Mouse (Mus musculus): ENCODE data around the gene Ring1. TPM values are rescaled to one million over a fixed set of nuclear protein-coding genes. Genes with fewer than 3 reads are reported as not detected.

The Ring1 gene
- polyA plus RNA-seq (2012; rRNA removed) (54.0 and 81.7 TPM in 2 replicates), polyA plus RNA-seq (2014; fragmentation: Nextera tagmentation; extraction: Ambion mirVana) (7.0 and 8.4 TPM in 2 replicates)

GRCm38 (mm10) chr17:34024317-34024821 is at the start of gene Ring1:
Ring1 (minus strand) TSS chr17:34024680.
- peak within 1 kb of the TSS; percentile 91 for H3K4me3 ChIP-seq (replicated peaks; ENCODE audit: low read length)
- H3K9me3 ChIP-seq (ENCODE audit: control insufficient read depth, low read length): no peaks in the 10 kb centered on the region
- TF ChIP-seq POLR2A (IDR thresholded peaks at IDR 0.05; ENCODE audit: borderline replicate concordance, extremely low read depth, insufficient read depth, insufficient read length): peak; percentile 82; the same call in 1 of the 2 replicates
- H3K27ac ChIP-seq (replicated peaks; ENCODE audit: low read depth, low read length): peak within 1 kb of the TSS; percentile 92
- ATAC-seq (ENCODE audit: low FRiP score, low read depth) (peak; percentile 83), DNase-seq (ENCODE audit: low spot score) (peak; percentile 82)
- peak within 1 kb of the TSS; percentile 89 for H3K9ac ChIP-seq (ENCODE audit: low read depth, low read length, severe bottlenecking)
- peaks cover 27% of the 10 kb centered on the region for H3K4me1 ChIP-seq (ENCODE audit: control insufficient read depth, insufficient read depth, low read length)
- H3K27me3 ChIP-seq (ENCODE audit: control insufficient read depth, insufficient read depth, low read length): no peaks in the 10 kb centered on the region
- peaks cover 35% of the 10 kb centered on the region for H3K36me3 ChIP-seq (ENCODE audit: control insufficient read depth, insufficient read depth, low read length)
- peak within 1 kb of the TSS; percentile 94 for H3K4me2 ChIP-seq (replicated peaks; ENCODE audit: low read depth, low read length, severe bottlenecking)
- WGBS: 0% methylated on average over 19 of the region's 58 CpGs

GRCm38 (mm10) chr17:34072091-34072490 is 47.6 kb upstream of the Ring1 start:
- H3K4me1 ChIP-seq (ENCODE audit: control insufficient read depth, insufficient read depth, low read length): no peaks in the 10 kb centered on the region; the same call in 1 of the 2 replicates
- ATAC-seq (ENCODE audit: low FRiP score, low read depth) (no peak), DNase-seq (ENCODE audit: low spot score) (no peak)
- TF ChIP-seq POLR2A (IDR thresholded peaks at IDR 0.05; ENCODE audit: borderline replicate concordance, extremely low read depth, insufficient read depth, insufficient read length): no peak
- H3K9ac ChIP-seq (ENCODE audit: low read depth, low read length, severe bottlenecking): no peak overlapping the region
- H3K4me2 ChIP-seq (replicated peaks; ENCODE audit: low read depth, low read length, severe bottlenecking): no peak overlapping the region
- H3K27me3 ChIP-seq (ENCODE audit: control insufficient read depth, insufficient read depth, low read length): peaks cover 15% of the 10 kb centered on the region
- WGBS: 72% methylated on average over 5 of the region's 5 CpGs
- no peak overlapping the region for H3K27ac ChIP-seq (replicated peaks; ENCODE audit: low read depth, low read length)
- no peaks in the 10 kb centered on the region for H3K9me3 ChIP-seq (ENCODE audit: control insufficient read depth, low read length)
- no peaks in the 10 kb centered on the region for H3K36me3 ChIP-seq (ENCODE audit: control insufficient read depth, insufficient read depth, low read length)
- no peak overlapping the region for H3K4me3 ChIP-seq (replicated peaks; ENCODE audit: low read length)

DNA sequence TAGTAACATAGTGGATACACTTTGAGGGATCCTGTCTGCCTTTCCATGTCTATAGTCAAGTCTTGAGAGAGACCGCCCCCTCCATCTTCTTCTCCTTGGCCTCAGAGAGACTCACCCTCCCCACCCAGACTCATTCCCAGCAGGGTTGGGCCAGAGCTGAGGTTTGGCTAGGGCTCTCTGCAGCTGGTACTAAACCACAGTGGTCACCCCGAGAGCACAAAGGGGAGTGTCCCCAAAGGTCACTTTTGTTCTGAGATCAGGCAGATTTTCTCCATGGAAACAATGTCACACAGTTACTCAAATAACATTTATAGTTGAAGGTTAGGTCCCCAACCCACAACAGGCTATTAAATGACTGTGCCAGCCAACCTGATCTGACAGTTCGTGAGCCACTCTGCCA is 44.4 kb upstream of the Ring1 start:
- Histone ChIP-seq H3K36me3 (ENCODE audit: control insufficient read depth, insufficient read depth, low read length) (no peaks in the 10 kb centered on the region), H3K9ac (ENCODE audit: low read depth, low read length, severe bottlenecking) (no peak overlapping the region), H3K4me2 (replicated peaks; ENCODE audit: low read depth, low read length, severe bottlenecking) (no peak overlapping the region), H3K9me3 (ENCODE audit: control insufficient read depth, low read length) (no peaks in the 10 kb centered on the region), H3K4me1 (ENCODE audit: control insufficient read depth, insufficient read depth, low read length) (no peaks in the 10 kb centered on the region), H3K27me3 (ENCODE audit: control insufficient read depth, insufficient read depth, low read length) (no peaks in the 10 kb centered on the region), H3K27ac (replicated peaks; ENCODE audit: low read depth, low read length) (no peak overlapping the region), H3K4me3 (replicated peaks; ENCODE audit: low read length) (no peak overlapping the region)
- DNase-seq (ENCODE audit: low spot score): no peak
- ATAC-seq (ENCODE audit: low FRiP score, low read depth): no peak
- TF ChIP-seq POLR2A (IDR thresholded peaks at IDR 0.05; ENCODE audit: borderline replicate concordance, extremely low read depth, insufficient read depth, insufficient read length): no peak
- WGBS: 52% methylated on average over 3 of the region's 3 CpGs

DNA sequence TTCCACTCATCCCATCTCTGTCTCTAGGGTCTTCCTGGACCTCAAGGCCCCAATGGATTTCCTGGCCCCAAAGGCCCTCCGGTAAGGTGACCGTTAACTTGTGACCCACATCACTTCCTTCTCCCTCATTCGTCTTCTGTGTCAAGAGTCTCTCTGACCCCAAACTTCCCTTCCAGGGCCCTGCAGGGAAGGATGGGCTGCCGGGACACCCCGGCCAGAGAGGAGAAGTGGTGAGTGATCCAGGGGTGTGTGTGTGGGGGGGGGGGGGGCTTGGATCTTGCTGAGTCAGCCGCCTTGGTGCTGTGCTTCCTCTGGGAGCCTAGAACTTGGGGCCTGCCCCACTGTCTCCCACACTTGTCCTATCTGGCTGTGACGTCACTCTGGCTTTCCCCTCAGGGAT is 32.7 kb upstream of the Ring1 start:
- TF ChIP-seq POLR2A (IDR thresholded peaks at IDR 0.05; ENCODE audit: borderline replicate concordance, extremely low read depth, insufficient read depth, insufficient read length): no peak
- WGBS: 71% methylated on average over 7 of the region's 7 CpGs
- Histone ChIP-seq H3K4me3 (replicated peaks; ENCODE audit: low read length) (no peak overlapping the region), H3K36me3 (ENCODE audit: control insufficient read depth, insufficient read depth, low read length) (peaks cover 27% of the 10 kb centered on the region), H3K4me2 (replicated peaks; ENCODE audit: low read depth, low read length, severe bottlenecking) (no peak overlapping the region), H3K4me1 (ENCODE audit: control insufficient read depth, insufficient read depth, low read length) (no peaks in the 10 kb centered on the region), H3K27me3 (ENCODE audit: control insufficient read depth, insufficient read depth, low read length) (no peaks in the 10 kb centered on the region), H3K27ac (replicated peaks; ENCODE audit: low read depth, low read length) (no peak overlapping the region), H3K9me3 (ENCODE audit: control insufficient read depth, low read length) (no peaks in the 10 kb centered on the region), H3K9ac (ENCODE audit: low read depth, low read length, severe bottlenecking) (no peak overlapping the region)
- no peak for DNase-seq (ENCODE audit: low spot score)
- ATAC-seq (ENCODE audit: low FRiP score, low read depth): no peak

DNA sequence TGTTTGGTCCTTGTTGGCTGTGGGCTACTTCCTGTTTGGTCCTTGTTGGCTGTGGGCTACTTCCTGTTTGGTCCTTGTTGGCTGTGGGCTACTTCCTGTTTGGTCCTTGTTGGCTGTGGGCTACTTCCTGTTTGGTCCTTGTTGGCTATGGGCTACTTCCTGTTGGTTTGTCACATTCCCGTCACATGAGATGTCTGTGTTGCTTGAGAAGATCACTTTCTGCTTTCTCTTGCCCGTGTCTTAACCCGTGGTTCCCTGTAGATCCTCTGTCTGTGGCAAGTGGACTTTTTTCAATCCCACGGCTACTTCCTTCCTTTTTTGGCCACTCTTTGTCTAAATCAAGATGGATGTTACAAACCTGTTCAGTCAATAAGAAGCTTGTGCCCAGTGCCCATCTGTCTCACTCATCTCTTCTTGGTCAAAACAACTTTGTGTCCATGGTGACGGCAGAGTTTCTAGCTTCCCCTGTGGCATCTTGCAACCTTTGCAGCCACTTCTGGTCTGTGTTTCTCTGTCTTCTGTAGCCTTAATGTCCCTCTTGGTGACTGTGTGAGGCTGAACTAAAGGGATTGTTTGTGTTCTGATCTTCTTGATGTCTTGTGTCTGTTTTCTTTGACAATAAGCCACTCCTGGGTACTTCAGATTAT is 23.0 kb upstream of the Ring1 start:
- WGBS: 95% methylated on average over 5 of the region's 5 CpGs

More for the DNA sequence above, 23.0 kb upstream of the Ring1 start:
- no peak overlapping the region for H3K4me2 ChIP-seq (replicated peaks; ENCODE audit: low read depth, low read length, severe bottlenecking)
- no peak for ATAC-seq (ENCODE audit: low FRiP score, low read depth)
- no peak overlapping the region for H3K4me3 ChIP-seq (replicated peaks; ENCODE audit: low read length)
- H3K9ac ChIP-seq (ENCODE audit: low read depth, low read length, severe bottlenecking): no peak overlapping the region
- DNase-seq (ENCODE audit: low spot score): no peak
- H3K36me3 ChIP-seq (ENCODE audit: control insufficient read depth, insufficient read depth, low read length): peaks cover 16% of the 10 kb centered on the region
- no peaks in the 10 kb centered on the region for H3K4me1 ChIP-seq (ENCODE audit: control insufficient read depth, insufficient read depth, low read length)
- H3K27me3 ChIP-seq (ENCODE audit: control insufficient read depth, insufficient read depth, low read length): no peaks in the 10 kb centered on the region
- H3K9me3 ChIP-seq (ENCODE audit: control insufficient read depth, low read length): 0 out of 2 replicates have a peak, but pooled peaks cover 5% of the 10 kb centered on the region
- no peak for TF ChIP-seq POLR2A (IDR thresholded peaks at IDR 0.05; ENCODE audit: borderline replicate concordance, extremely low read depth, insufficient read depth, insufficient read length)
- H3K27ac ChIP-seq (replicated peaks; ENCODE audit: low read depth, low read length): no peak overlapping the region

Data from limb, embryonic 14.5 days (tissue).